Mouse (Mus musculus) forebrain, embryonic 15.5 days (tissue): ENCODE measurements at regions not wholly inside any gene's neighbourhood (a gene's known extent, or its start where the extent isn't known, plus 50 kb on each side); places are given as distances from the start of the nearest gene placed in this dataset.
A peak's percentile ranks its signal among the peaks of the same experiment; 100 is the strongest.

Source experiments
- ATAC-seq: fragments of 200-750 bp; cut with Nextera tagmentation; replicated peaks from 2 replicates; pipeline ENCODE4 v1.8.0; 2017; ENCODE audit warnings: mild to moderate bottlenecking, moderate TSS enrichment, moderate library complexity
- H3K27ac ChIP-seq: fragments of 300-500 bp; sonication (generic); replicated peaks from 2 replicates; pipeline ENCODE4 v1.5.1; 2015; ENCODE audit warnings: mild to moderate bottlenecking, inconsistent platforms
- H3K27me3 ChIP-seq: fragments of 300-500 bp; sonication (generic); 2 replicates; pipeline ENCODE4 v1.6.1; 2015; ENCODE audit warnings: inconsistent platforms
- H3K36me3 ChIP-seq: fragments of 300-500 bp; sonication (generic); 2 replicates; pipeline ENCODE4 v1.6.1; 2015; ENCODE audit warnings: mild to moderate bottlenecking, inconsistent platforms
- H3K4me1 ChIP-seq: fragments of 300-500 bp; sonication (generic); 2 replicates; pipeline ENCODE4 v1.6.1; 2015; ENCODE audit warnings: inconsistent platforms
- H3K4me2 ChIP-seq: fragments of 300-500 bp; sonication (generic); replicated peaks from 2 replicates; pipeline ENCODE4 v1.6.1; 2015; ENCODE audit warnings: mild to moderate bottlenecking, inconsistent platforms
- H3K4me3 ChIP-seq: fragments of 300-500 bp; sonication (generic); 2 replicates; pipeline ENCODE4 v1.5.1; 2015; ENCODE audit warnings: mild to moderate bottlenecking, inconsistent platforms
- H3K9ac ChIP-seq: fragments of 300-500 bp; sonication (generic); replicated peaks from 2 replicates; pipeline ENCODE4 v1.6.1; 2015; ENCODE audit warnings: mild to moderate bottlenecking, inconsistent platforms
- H3K9me3 ChIP-seq: fragments of 300-500 bp; sonication (generic); 2 replicates; pipeline ENCODE4 v1.6.1; 2016; ENCODE audit warnings: inconsistent platforms
- whole genome bisulfite sequencing: fragments of 180-500 bp; shearing (Covaris S2); methylation state at CpG from one replicate; pipeline ENCODE4 v1.1.7; 2015; ENCODE audit warnings: mixed read lengths; 5-methylcytosine and 5-hydroxymethylcytosine counted together

DNA sequence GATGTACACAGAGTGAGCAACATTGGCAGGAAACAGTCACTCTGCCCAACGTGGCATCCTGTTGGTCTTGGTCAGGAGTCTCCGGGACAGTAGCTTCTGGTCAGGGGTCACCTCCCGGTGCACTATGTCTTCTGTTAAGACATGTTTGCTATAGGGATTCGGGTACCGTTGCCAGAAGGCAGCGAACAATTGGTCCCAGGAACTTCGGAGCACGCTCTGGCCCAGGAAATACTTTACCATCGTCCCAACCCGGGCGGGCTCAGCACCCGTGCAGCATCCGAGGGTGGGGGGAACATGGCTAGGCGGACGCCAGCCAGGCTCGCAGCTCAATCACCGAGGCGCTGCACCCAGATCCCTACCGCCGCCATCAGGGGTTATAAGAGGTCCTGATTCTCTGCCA lies 80.6 kb upstream of the Adam23 start:
- Histone ChIP-seq H3K4me1 (peaks cover 4% of the 10 kb centered on the region), H3K27ac (no peak overlapping the region), H3K27me3 (no peaks in the 10 kb centered on the region), H3K36me3 (no peaks in the 10 kb centered on the region), H3K4me2 (no peak overlapping the region), H3K4me3 (no peak overlapping the region), H3K9me3 (no peaks in the 10 kb centered on the region), H3K9ac (no peak overlapping the region)
- WGBS = 97% methylated on average over 20 of the region's 20 CpGs
- no peak for ATAC-seq

DNA sequence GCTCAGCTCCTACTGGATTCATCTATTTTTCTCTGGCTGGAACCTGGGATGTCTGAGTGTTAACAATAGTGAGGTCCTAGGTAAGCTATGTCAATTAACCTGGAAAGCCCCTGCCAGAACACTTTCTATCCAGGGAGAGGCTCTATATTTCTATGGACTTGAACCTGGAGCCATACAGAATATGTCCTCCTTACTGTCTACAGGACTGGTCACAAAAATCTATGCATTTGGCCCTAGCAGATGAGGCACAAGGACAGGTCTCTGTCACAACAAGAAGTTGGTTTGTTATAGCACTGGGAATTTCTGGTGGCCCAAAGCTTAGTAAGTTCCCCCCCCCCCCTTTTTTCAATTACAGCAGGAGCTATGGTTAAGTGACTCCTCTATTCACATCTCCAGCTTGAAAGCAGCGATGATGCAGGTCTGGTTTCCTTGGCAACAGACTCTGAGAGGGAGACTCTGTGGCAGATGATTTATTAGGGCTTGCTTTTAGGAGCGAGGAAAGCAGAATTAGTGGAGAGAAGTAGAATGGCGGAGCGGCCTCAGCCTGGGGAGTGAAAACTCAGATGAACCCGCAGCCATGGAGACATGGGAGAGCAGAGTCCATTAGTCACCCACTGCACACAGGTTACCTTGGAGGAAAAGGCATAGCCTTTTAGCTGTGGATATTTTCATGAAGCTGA lies 77.9 kb upstream of the Adam23 start:
- no peak overlapping the region for H3K9ac ChIP-seq
- no peaks in the 10 kb centered on the region for H3K9me3 ChIP-seq
- 12% methylated on average over 5 of the region's 5 CpGs for WGBS
- H3K27me3 ChIP-seq = no peaks in the 10 kb centered on the region
- H3K27ac ChIP-seq = peak overlapping the region; percentile 68
- no peak overlapping the region for H3K4me3 ChIP-seq
- no peaks in the 10 kb centered on the region for H3K36me3 ChIP-seq
- peak; percentile 96 for ATAC-seq
- H3K4me1 ChIP-seq = peaks cover 4% of the 10 kb centered on the region
- H3K4me2 ChIP-seq = no peak overlapping the region

DNA sequence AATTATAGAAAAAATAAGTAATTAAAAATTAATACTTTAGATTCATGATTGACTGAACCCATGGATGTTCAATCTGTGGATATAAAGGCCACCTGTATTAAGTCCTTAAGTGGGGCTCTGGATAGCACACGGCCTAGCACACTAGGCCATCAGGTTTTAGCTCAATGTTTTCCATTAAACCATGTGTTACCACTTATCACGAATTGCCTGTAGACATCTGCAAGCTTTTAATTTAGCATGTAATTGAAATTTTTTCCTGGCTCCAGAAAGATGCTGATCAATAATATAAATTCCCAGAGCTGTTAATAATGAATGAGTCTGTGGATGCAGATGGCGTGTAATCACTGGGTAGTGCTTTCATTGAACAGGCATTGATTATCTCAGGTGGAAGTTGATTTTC lies 76.8 kb upstream of the Adam23 start:
- Histone ChIP-seq H3K36me3 (no peaks in the 10 kb centered on the region), H3K27me3 (no peaks in the 10 kb centered on the region), H3K4me2 (no peak overlapping the region), H3K4me3 (no peak overlapping the region), H3K4me1 (peaks cover 4% of the 10 kb centered on the region), H3K27ac (no peak overlapping the region), H3K9me3 (no peaks in the 10 kb centered on the region), H3K9ac (no peak overlapping the region)
- 68% methylated on average over 3 of the region's 3 CpGs for WGBS
- ATAC-seq = no peak

DNA sequence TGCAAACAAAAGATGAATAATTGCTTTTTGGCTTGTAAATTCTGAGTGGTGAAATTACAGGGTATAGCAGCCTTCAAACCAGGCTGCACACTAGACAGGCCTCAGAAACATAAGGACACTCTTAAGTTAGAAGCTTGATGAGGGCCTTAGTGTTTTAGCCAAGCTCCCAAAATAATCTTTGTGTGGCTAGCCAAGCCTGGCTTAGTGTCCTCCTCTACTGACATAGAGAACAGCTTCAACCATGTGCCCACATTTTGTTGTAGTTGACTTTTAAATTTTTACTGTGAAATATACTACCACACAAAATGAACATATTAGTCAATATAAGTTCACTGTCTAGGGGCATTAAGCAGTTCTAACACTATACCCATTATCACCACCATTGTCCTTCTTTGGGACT lies 76.1 kb upstream of the Adam23 start:
- Histone ChIP-seq H3K4me3 (no peak overlapping the region), H3K27ac (no peak overlapping the region), H3K4me2 (no peak overlapping the region), H3K4me1 (peaks cover 4% of the 10 kb centered on the region), H3K9me3 (no peaks in the 10 kb centered on the region), H3K9ac (no peak overlapping the region), H3K36me3 (no peaks in the 10 kb centered on the region), H3K27me3 (no peaks in the 10 kb centered on the region)
- no peak for ATAC-seq

DNA sequence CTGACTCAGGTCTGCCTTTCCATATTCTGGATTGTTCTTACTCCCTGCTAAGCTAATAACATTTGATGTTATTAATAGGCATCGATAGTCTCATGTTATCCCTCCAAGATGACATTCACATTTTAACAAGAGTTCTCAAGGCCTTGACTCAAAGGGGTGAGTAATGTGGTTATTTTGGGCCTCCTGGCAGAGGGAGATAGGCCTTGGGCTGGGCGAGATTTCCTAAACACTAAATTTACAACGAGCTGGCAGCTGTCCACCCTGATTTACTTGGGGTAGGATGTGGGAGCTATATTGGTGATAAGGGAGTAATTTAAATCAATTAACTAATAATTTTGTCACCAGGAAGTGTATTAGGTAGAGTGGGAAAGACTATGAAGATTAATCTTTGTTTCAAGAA lies 62.6 kb upstream of the Adam23 start:
- Histone ChIP-seq H3K4me1 (no peaks in the 10 kb centered on the region), H3K4me3 (no peak overlapping the region), H3K4me2 (no peak overlapping the region), H3K27ac (no peak overlapping the region), H3K36me3 (no peaks in the 10 kb centered on the region), H3K9me3 (no peaks in the 10 kb centered on the region), H3K27me3 (no peaks in the 10 kb centered on the region), H3K9ac (no peak overlapping the region)
- 81% methylated on average over 3 of the region's 3 CpGs for WGBS
- ATAC-seq = no peak

DNA sequence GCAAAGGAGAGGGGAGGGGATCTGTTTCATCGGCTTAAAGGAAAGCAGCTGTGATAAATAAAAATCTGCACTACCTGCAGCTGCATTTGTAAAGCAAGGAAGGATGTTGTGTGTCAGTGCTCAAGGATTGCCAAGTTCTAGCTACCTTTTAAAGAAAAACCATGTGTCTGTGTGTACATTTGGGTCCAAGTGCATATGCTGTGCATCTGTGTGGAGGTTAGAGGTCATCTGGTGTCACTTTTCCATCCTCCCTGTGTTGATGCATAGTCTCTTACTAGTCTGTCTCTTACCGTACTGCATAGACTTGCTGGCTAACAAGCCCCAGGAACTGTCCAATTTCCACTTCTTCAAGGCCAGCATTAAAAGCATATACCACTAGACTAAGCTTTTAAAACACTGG lies 60.6 kb upstream of the Adam23 start:
- no peak overlapping the region for H3K27ac ChIP-seq
- ATAC-seq = no peak
- 0 out of 2 replicates have a peak, but pooled peaks cover 2% of the 10 kb centered on the region for H3K4me1 ChIP-seq
- no peaks in the 10 kb centered on the region for H3K9me3 ChIP-seq
- no peak overlapping the region for H3K9ac ChIP-seq
- H3K4me3 ChIP-seq = no peak overlapping the region
- H3K4me2 ChIP-seq = no peak overlapping the region
- H3K27me3 ChIP-seq = no peaks in the 10 kb centered on the region
- WGBS = 83% methylated on average over 2 of the region's 2 CpGs
- no peaks in the 10 kb centered on the region for H3K36me3 ChIP-seq

DNA sequence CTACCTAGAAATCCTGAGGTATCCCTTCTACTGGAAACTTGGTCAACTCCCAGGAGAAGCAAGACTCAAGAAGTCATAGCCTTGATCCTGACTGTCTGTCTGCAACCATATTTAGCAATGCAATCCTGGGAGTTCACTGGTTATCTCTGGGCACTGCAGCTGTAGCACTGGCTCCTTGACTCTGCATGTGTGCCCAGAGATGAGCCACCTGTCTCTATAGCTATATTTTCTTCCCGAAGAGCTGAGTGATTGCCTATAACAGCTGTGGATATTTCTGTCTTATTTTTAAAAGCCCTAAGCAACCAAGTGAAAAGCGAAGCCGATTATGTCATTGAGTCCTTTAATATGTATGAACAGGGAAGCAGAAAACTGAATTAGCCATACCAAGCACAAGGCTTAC lies 50.3 kb upstream of the Adam23 start:
- no peak overlapping the region for H3K4me3 ChIP-seq
- WGBS = 87% methylated on average over 3 of the region's 3 CpGs
- no peak for ATAC-seq
- H3K27ac ChIP-seq = no peak overlapping the region
- H3K27me3 ChIP-seq = no peaks in the 10 kb centered on the region
- H3K9me3 ChIP-seq = no peaks in the 10 kb centered on the region
- no peak overlapping the region for H3K4me2 ChIP-seq
- no peak overlapping the region for H3K9ac ChIP-seq
- no peaks in the 10 kb centered on the region for H3K4me1 ChIP-seq
- H3K36me3 ChIP-seq = no peaks in the 10 kb centered on the region
